Mouse (Mus musculus) bone marrow, adult 2 months (tissue): ENCODE measurements around the gene Trim8.

Source experiments
- CTCF ChIP-seq: fragments of 200-500 bp; IDR thresholded peaks from 2 replicates; pipeline ENCODE4 v1.5.1; 2011; ENCODE audit warnings: low read length, control low read depth; ENCODE audit not compliant: control insufficient read depth, insufficient read depth
- POLR2A ChIP-seq: fragments of 200-500 bp; IDR thresholded peaks from 2 replicates; pipeline ENCODE4 v1.6.1; 2011; ENCODE audit warnings: low read depth, mild to moderate bottlenecking, control low read depth, low read length, borderline replicate concordance; ENCODE audit not compliant: control insufficient read depth

DNA sequence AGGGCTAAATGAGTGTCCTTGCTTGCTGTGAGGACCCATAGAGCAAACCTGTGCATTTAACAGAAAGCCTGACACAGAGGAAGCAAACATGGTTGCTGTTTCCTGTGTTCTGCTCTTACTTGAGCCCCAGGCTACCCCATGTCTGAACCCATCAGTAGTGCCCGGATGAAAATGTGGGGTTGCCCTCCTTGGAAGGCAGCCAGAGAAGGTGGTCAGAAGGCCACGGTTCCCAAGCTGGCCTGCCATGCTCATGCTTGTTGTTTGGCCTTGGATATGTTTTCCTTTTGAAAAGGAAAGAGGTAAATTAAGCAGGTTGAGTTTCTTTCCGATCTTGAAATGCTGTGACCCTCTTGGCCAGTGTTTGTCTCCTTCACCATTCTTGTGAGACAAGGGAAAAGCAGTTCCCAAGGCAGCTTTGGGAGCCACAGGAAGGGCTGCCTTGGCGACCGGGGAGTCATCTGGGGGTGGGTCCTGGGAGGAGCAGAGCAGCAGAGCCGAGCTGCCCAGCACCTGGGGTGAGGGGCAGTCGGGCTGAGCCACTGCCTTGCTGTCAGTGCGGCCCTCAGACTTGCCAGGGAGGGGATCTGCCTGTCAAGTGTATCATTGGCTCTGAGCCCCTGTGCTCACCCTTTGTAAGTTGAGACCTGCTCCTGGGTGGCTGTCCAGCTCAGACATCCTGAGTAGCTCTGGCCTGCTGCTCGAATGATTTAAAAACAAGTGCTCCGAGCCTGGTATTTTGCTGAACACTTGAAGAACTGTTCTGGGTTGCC is 30.0 kb upstream of the Trim8 start:
- TF ChIP-seq CTCF = no peak
- TF ChIP-seq POLR2A = no peak
